Comparison of ENCODE assay signal across 29 mouse cellular contexts in genomic region chr9:106483606-106484005, GRCm38 (mm10). TPM values are rescaled to one million over a fixed set of nuclear protein-coding genes. Genes with fewer than 3 reads are reported as not detected.
"Had no signal": no experiment of that assay in that cellular context is flagged by ENCODE, and none has a peak within 500 bp of the region (broad histone marks: within the 10 kb centered on the region; RNA-seq: fewer than 3 reads in every experiment).

No protein-coding gene starts in this region.

- ATAC-seq: intestine, embryonic 15.5 days; midbrain, embryonic 13.5 days; midbrain, embryonic 16.5 days had no signal

- DNase-seq: kidney, adult 11 months; kidney, postnatal 14 days; lung, adult 18-20 months; lung, postnatal 10 days; lung, postnatal 36 days; retina, postnatal 1 day; right cerebral cortex, postnatal 4 days; thymus, adult 18-20 months; thymus, postnatal 25 days had no signal

- H3K27ac ChIP-seq: intestine, embryonic 15.5 days; kidney, embryonic 15.5 days; liver, embryonic 15.5 days; lung, embryonic 15.5 days; midbrain, embryonic 10.5 days; midbrain, embryonic 13.5 days; neural tube, embryonic 13.5 days; stomach, postnatal 0 days had no signal

- H3K9ac ChIP-seq: intestine, embryonic 15.5 days; kidney, embryonic 15.5 days; liver, embryonic 15.5 days; lung, embryonic 15.5 days; midbrain, embryonic 13.5 days; neural tube, embryonic 13.5 days had no signal

- H3K4me3 ChIP-seq: intestine, embryonic 15.5 days; kidney, embryonic 15.5 days; liver, embryonic 15.5 days; lung, embryonic 15.5 days; megakaryocyte, embryonic 14.5 days; midbrain, embryonic 10.5 days; midbrain, embryonic 13.5 days; myocyte; neural tube, embryonic 13.5 days had no signal

- H3K4me1 ChIP-seq: kidney, embryonic 15.5 days; liver, embryonic 15.5 days; midbrain, embryonic 10.5 days had no signal

- H3K4me2 ChIP-seq: intestine, embryonic 15.5 days; kidney, embryonic 15.5 days; liver, embryonic 15.5 days; lung, embryonic 15.5 days; midbrain, embryonic 13.5 days; neural tube, embryonic 13.5 days had no signal

- H3K9me3 ChIP-seq: intestine, embryonic 15.5 days; kidney, embryonic 15.5 days; liver, embryonic 15.5 days; lung, embryonic 15.5 days; megakaryocyte, embryonic 14.5 days; midbrain, embryonic 10.5 days; midbrain, embryonic 13.5 days; neural tube, embryonic 13.5 days had no signal

- H3K27me3 ChIP-seq: intestine, embryonic 15.5 days; kidney, embryonic 15.5 days; liver, embryonic 15.5 days; lung, embryonic 15.5 days; megakaryocyte, embryonic 14.5 days; midbrain, embryonic 13.5 days; neural tube, embryonic 13.5 days had no signal

RNA-seq across cellular contexts. Expression of gene Iqcf1, which starts 16.2 kb away (rescaled TPM):
- total RNA-seq: layer of hippocampus, postnatal 14 days; left cerebral cortex, adult 8-10 months; left cerebral cortex, postnatal 14 days; monocyte, adult 5-6 weeks; neutrophil, adult 5-6 weeks had no signal
- polyA plus RNA-seq: intestine, embryonic 15.5 days; kidney, embryonic 15.5 days; large intestine, adult 2 months; limb, embryonic 11.5 days; limb, embryonic 14.5 days; liver, embryonic 15.5 days; lung, embryonic 15.5 days; midbrain, embryonic 10.5 days; midbrain, embryonic 13.5 days; midbrain, embryonic 16.5 days; myocyte; neural tube, embryonic 13.5 days; stomach, embryonic 14.5 days; stomach, postnatal 0 days had no signal

RNA-seq across cellular contexts. Expression of gene Gpr62, which starts 17.9 kb away (rescaled TPM):
- total RNA-seq: neutrophil, adult 5-6 weeks had no signal
- polyA plus RNA-seq: liver, embryonic 15.5 days had no signal
